Mouse (Mus musculus): Measurements from ENCODE around the gene Rgs9.

GRCm38 (mm10) chr11:109329331-109329730 is 31.4 kb upstream of the Rgs9 start:
- no peak for TF ChIP-seq CTCF (IDR thresholded peaks at IDR 0.05; ENCODE audit: extremely low read depth, insufficient read length, insufficient replicate concordance, low read depth, low read length)
- TF ChIP-seq POLR2A (IDR thresholded peaks at IDR 0.05; ENCODE audit: low read depth, low read length), result no peak

Measured in small intestine, adult 2 months (tissue).